Mouse (Mus musculus) liver, adult 2 months (tissue): Measurements from ENCODE around the gene Tcam1.

Source experiments
- CTCF ChIP-seq: fragments of 200-500 bp; IDR thresholded peaks from 2 replicates; pipeline ENCODE4 v1.5.1; 2011; ENCODE audit warnings: low read depth, low read length, control low read depth
- POLR2A ChIP-seq: fragments of 200-500 bp; IDR thresholded peaks from 2 replicates; pipeline ENCODE4 v1.6.1; 2011; ENCODE audit warnings: low read length, control low read depth; ENCODE audit not compliant: insufficient read depth; ENCODE audit errors: extremely low read depth

DNA sequence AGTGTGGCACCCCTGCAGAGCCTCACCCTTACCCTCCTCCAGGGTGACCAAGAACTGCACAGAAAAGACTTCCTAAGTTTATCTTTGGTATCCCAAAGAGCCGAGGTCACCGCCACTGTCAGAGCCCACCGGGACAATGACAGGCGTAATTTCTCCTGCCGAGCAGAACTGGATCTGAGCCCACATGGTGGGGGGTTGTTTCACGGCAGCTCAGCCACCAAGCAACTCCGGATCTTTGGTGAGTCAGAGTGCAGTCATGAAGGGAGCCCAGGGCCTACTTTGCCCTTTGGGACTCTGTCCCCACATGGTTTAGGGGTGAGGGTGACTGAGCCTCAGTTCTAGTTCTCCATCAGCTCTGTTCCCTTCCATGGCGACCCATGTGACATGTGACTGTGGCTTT is 7.7 kb downstream of the Tcam1 start:
- TF ChIP-seq CTCF: no peak
- TF ChIP-seq POLR2A: no peak
